Mouse (Mus musculus): ENCODE results near the gene Zc3h12d. TPM values are rescaled to one million over a fixed set of nuclear protein-coding genes. Genes with fewer than 3 reads are reported as not detected.
"Not testable (repeated sequence)": the region's sequence is repeated elsewhere in the genome, so short reads cannot be mapped to it uniquely, and the experiment has no call there.

Zc3h12d gene
- polyA plus RNA-seq, 1 experiment from 2014 or later = 1.2 TPM

- 19% methylated on average over 50 of the region's 50 CpGs for WGBS
- Histone ChIP-seq H3K9me3 (ENCODE audit: control insufficient read depth) (no peaks in the 10 kb centered on the region), H3K4me2 (replicated peaks; ENCODE audit: low read depth) (peak overlapping the region; percentile 57), H3K36me3 (ENCODE audit: control insufficient read depth, insufficient read depth) (peaks cover 3% of the 10 kb centered on the region; the same call in 1 of the 2 replicates), H3K27ac (ENCODE audit: low read depth, low read length) (no peak overlapping the region), H3K27me3 (replicated peaks; ENCODE audit: control insufficient read depth, insufficient read depth, low read length) (no peaks in the 10 kb centered on the region; the same call in 1 of the 2 replicates), H3K4me3 (ENCODE audit: low read depth, low read length) (peak overlapping the region; percentile 25), H3K9ac (ENCODE audit: low read depth, low read length) (no peak overlapping the region), H3K4me1 (replicated peaks; ENCODE audit: control insufficient read depth, insufficient read depth, low read length) (no peaks in the 10 kb centered on the region)
- no peak for TF ChIP-seq CTCF (IDR thresholded peaks at IDR 0.05; ENCODE audit: low read depth)
- ATAC-seq = no peak
Measured at GRCm38 (mm10) chr10:7866762-7867665, 34.7 kb downstream of the Zc3h12d start.

DNA sequence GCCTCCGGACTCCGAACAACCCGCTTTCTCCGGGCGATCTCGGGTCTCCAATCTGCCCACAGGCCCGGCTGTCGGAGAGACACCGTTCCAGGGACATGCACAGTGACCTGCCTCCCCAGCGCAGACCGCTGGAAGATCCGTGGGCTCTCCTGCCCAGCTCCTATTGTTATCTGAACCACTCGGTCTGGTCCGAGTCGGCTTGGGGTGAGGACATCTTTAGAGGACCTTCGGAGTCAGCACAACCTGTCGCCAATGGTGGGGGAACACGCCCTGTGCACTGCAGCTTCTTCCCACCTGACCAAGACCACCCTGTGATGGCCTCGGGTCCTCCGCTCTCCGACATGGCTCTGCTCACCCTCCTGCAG, 35.4 kb downstream of the Zc3h12d start:
- WGBS = 24% methylated on average over 21 of the region's 21 CpGs

GRCm38 (mm10) chr10:7869746-7870145, 37.5 kb downstream of the Zc3h12d start:
- Histone ChIP-seq H3K9ac (ENCODE audit: low read depth, low read length) (no peak overlapping the region), H3K27me3 (replicated peaks; ENCODE audit: control insufficient read depth, insufficient read depth, low read length) (no peaks in the 10 kb centered on the region; the same call in 1 of the 2 replicates), H3K4me3 (ENCODE audit: low read depth, low read length) (no peak overlapping the region), H3K36me3 (ENCODE audit: control insufficient read depth, insufficient read depth) (no peaks in the 10 kb centered on the region), H3K27ac (ENCODE audit: low read depth, low read length) (no peak overlapping the region), H3K4me1 (replicated peaks; ENCODE audit: control insufficient read depth, insufficient read depth, low read length) (no peaks in the 10 kb centered on the region), H3K4me2 (replicated peaks; ENCODE audit: low read depth) (no peak overlapping the region), H3K9me3 (ENCODE audit: control insufficient read depth) (no peaks in the 10 kb centered on the region)
- WGBS = 68% methylated on average over 8 of the region's 8 CpGs
- TF ChIP-seq CTCF (IDR thresholded peaks at IDR 0.05; ENCODE audit: low read depth) = no peak
- no peak for ATAC-seq

More for the DNA sequence above, 35.4 kb downstream of the Zc3h12d start:
- no peak for ATAC-seq
- Histone ChIP-seq H3K27ac (ENCODE audit: low read depth, low read length) (no peak overlapping the region), H3K9me3 (ENCODE audit: control insufficient read depth) (no peaks in the 10 kb centered on the region), H3K9ac (ENCODE audit: low read depth, low read length) (no peak overlapping the region), H3K4me3 (ENCODE audit: low read depth, low read length) (peak overlapping the region; percentile 25), H3K36me3 (ENCODE audit: control insufficient read depth, insufficient read depth) (no peaks in the 10 kb centered on the region), H3K4me2 (replicated peaks; ENCODE audit: low read depth) (peak overlapping the region; percentile 57), H3K4me1 (replicated peaks; ENCODE audit: control insufficient read depth, insufficient read depth, low read length) (no peaks in the 10 kb centered on the region), H3K27me3 (replicated peaks; ENCODE audit: control insufficient read depth, insufficient read depth, low read length) (no peaks in the 10 kb centered on the region; the same call in 1 of the 2 replicates)
- TF ChIP-seq CTCF (IDR thresholded peaks at IDR 0.05; ENCODE audit: low read depth) = no peak

DNA sequence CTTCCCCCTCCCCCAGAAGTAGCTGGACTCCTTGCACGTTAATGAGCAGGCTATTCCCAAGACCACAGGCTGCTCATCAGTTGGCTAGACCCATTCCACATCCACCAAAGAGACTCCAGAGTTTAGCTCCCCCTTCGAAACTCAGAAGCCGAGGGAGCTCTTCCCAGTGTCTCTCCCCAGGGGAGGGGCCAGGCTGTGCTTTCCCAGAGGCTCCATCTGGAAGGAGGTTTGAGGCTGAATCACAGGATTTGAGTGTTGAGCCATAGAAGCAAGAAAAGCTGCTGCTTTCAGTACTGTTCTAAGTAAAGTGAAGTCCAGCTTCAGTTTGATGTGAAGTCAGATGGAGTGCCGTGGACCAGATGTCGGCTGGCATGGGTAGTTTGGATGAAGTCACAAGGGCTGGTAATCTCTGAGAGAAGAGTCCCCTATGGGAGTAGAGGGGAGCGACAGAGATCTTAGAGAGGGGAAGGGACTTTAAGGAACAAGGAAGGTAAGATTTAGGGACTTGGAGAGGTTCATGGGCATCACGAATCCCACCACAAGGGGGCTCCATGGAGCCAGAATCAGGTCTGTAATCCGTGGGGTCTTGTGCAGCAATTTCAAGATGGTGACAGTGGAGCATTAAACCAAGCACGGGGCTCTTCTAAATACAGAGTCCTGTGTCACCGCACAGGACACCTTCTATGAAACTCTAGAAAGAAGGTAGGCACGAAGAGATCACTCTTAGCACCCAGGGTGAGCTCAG, 38.5 kb downstream of the Zc3h12d start:
- no peaks in the 10 kb centered on the region for H3K36me3 ChIP-seq (ENCODE audit: control insufficient read depth, insufficient read depth)
- H3K4me2 ChIP-seq (replicated peaks; ENCODE audit: low read depth) = no peak overlapping the region
- H3K4me1 ChIP-seq (replicated peaks; ENCODE audit: control insufficient read depth, insufficient read depth, low read length) = no peaks in the 10 kb centered on the region
- H3K27ac ChIP-seq (ENCODE audit: low read depth, low read length) = no peak overlapping the region
- H3K9ac ChIP-seq (ENCODE audit: low read depth, low read length) = no peak overlapping the region
- 68% methylated on average over 11 of the region's 11 CpGs for WGBS
- peak; percentile 69 for TF ChIP-seq CTCF (IDR thresholded peaks at IDR 0.05; ENCODE audit: low read depth)
- no peak overlapping the region for H3K4me3 ChIP-seq (ENCODE audit: low read depth, low read length)
- H3K9me3 ChIP-seq (ENCODE audit: control insufficient read depth) = no peaks in the 10 kb centered on the region
- H3K27me3 ChIP-seq (replicated peaks; ENCODE audit: control insufficient read depth, insufficient read depth, low read length) = no peaks in the 10 kb centered on the region; the same call in 1 of the 2 replicates
- ATAC-seq = no peak

GRCm38 (mm10) chr10:7871381-7872020, 39.2 kb downstream of the Zc3h12d start:
- ATAC-seq = peak; percentile 47; the same call in 1 of the 2 replicates
- Histone ChIP-seq H3K36me3 (ENCODE audit: control insufficient read depth, insufficient read depth) (no peaks in the 10 kb centered on the region), H3K4me3 (ENCODE audit: low read depth, low read length) (no peak overlapping the region), H3K4me2 (replicated peaks; ENCODE audit: low read depth) (no peak overlapping the region), H3K4me1 (replicated peaks; ENCODE audit: control insufficient read depth, insufficient read depth, low read length) (no peaks in the 10 kb centered on the region), H3K27ac (ENCODE audit: low read depth, low read length) (no peak overlapping the region), H3K27me3 (replicated peaks; ENCODE audit: control insufficient read depth, insufficient read depth, low read length) (no peaks in the 10 kb centered on the region; the same call in 1 of the 2 replicates), H3K9me3 (ENCODE audit: control insufficient read depth) (no peaks in the 10 kb centered on the region), H3K9ac (ENCODE audit: low read depth, low read length) (no peak overlapping the region)
- 80% methylated on average over 5 of the region's 5 CpGs for WGBS
- no peak for TF ChIP-seq CTCF (IDR thresholded peaks at IDR 0.05; ENCODE audit: low read depth)

GRCm38 (mm10) chr10:7874194-7874593, 41.9 kb downstream of the Zc3h12d start:
- H3K36me3 ChIP-seq (ENCODE audit: control insufficient read depth, insufficient read depth) = no peaks in the 10 kb centered on the region
- H3K4me3 ChIP-seq (ENCODE audit: low read depth, low read length) = no peak overlapping the region
- 79% methylated on average over 7 of the region's 7 CpGs for WGBS
- no peak for TF ChIP-seq CTCF (IDR thresholded peaks at IDR 0.05; ENCODE audit: low read depth)
- H3K4me1 ChIP-seq (replicated peaks; ENCODE audit: control insufficient read depth, insufficient read depth, low read length) = no peaks in the 10 kb centered on the region
- no peak overlapping the region for H3K4me2 ChIP-seq (replicated peaks; ENCODE audit: low read depth)
- H3K9ac ChIP-seq (ENCODE audit: low read depth, low read length) = no peak overlapping the region
- no peaks in the 10 kb centered on the region for H3K27me3 ChIP-seq (replicated peaks; ENCODE audit: control insufficient read depth, insufficient read depth, low read length)
- ATAC-seq = no peak
- no peaks in the 10 kb centered on the region for H3K9me3 ChIP-seq (ENCODE audit: control insufficient read depth)
- H3K27ac ChIP-seq (ENCODE audit: low read depth, low read length) = no peak overlapping the region

GRCm38 (mm10) chr10:7880283-7880682, 48.0 kb downstream of the Zc3h12d start:
- H3K4me3 ChIP-seq (ENCODE audit: low read depth, low read length); H3K27me3 ChIP-seq (replicated peaks; ENCODE audit: control insufficient read depth, insufficient read depth, low read length); H3K36me3 ChIP-seq (ENCODE audit: control insufficient read depth, insufficient read depth); H3K4me2 ChIP-seq (replicated peaks; ENCODE audit: low read depth); H3K9ac ChIP-seq (ENCODE audit: low read depth, low read length); ATAC-seq; H3K9me3 ChIP-seq (ENCODE audit: control insufficient read depth); H3K4me1 ChIP-seq (replicated peaks; ENCODE audit: control insufficient read depth, insufficient read depth, low read length); H3K27ac ChIP-seq (ENCODE audit: low read depth, low read length): not testable (repeated sequence)
- 92% methylated on average over 3 of the region's 3 CpGs for WGBS

All from intestine, postnatal 0 days (tissue).